Mouse (Mus musculus) frontal cortex, postnatal 36 days (tissue): ENCODE measurements around the gene Dars.

Experiments
- DNase-seq, 2 experiments: peaks; one replicate each; pipeline ENCODE4 v3.0.0; 2022; ENCODE audit warnings: low spot score in 2 of 2

Gene Dars

DNA sequence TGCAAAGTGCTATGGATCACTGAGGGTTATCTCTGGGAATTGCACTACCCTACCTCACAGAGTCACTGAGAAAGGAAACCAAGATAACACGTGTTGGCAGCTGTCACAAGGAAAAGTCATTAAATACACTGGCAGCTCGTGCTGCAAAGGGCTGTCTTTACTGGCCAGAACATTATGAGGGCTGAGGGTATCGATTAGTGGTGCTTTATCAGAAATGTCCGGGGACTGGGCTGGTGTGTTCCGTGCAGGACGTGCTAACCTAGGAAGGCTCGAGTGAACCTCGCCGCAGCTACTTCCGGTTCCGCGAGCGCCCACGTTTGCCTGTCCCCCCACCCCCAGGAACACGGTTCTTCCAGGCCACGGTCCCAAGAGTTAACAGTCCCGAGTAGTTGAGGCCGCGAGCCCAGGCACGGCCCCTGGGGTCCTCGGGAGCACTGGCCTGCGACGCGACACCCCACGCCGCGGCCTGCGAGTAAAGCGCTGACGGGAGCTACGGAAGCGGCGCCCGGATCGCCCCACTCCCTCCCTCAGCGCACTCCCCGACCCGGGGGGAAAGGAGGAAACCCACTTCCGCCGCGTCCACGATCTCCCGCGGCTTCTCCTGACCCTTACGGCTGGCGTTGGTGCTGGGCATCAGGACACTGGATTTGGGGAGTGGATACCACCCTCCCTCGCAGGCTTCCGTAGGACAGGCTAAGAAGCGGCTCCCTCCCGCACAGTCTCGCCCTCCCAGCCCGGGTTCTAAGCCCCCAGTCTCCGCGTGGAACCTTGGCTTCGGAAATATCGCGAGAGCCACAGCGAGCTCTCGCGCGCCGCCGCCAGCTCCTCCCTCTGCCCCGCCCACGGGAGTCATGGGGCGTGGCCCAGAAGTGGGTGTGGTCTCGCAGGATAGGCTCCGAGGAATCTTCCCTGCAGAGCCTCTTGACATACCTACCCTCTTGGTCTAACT lies at the start of gene Dars:
Gene Dars, minus strand, starts transcription at position 785 of the 949 bp plus-strand sequence.
- peak; percentile 84 to 94 for DNase-seq

GRCm38 (mm10) chr1:128466828-128467227 lies 49.7 kb upstream of the Dars start:
- DNase-seq = peak; percentile 21 to 63

DNA sequence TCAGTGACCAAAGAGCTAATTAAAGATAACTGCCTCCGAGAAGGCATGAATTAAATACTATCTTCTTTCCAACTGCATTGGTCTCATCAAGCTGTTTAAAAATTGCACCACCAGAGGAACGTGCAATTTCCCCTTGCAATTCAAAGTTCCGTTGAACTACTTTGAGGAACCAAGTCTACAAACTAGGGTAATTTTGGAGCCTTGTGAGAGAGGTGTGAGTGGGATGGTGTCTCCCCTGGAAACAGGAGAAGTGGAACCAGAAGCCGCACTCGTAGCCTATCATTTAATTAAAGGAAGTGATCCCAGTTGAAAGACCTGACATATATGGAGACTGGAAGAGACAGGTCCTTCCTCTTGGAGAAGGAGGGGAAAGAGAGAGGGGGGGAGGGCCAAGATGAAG lies 46.3 kb upstream of the Dars start:
- DNase-seq = no peak

- DNase-seq = no peak
Measured at GRCm38 (mm10) chr1:128462389-128462788, 45.2 kb upstream of the Dars start.

GRCm38 (mm10) chr1:128460780-128461179 lies 43.6 kb upstream of the Dars start:
- no peak for DNase-seq

GRCm38 (mm10) chr1:128459439-128459838 lies 42.3 kb upstream of the Dars start:
- DNase-seq = no peak

DNA sequence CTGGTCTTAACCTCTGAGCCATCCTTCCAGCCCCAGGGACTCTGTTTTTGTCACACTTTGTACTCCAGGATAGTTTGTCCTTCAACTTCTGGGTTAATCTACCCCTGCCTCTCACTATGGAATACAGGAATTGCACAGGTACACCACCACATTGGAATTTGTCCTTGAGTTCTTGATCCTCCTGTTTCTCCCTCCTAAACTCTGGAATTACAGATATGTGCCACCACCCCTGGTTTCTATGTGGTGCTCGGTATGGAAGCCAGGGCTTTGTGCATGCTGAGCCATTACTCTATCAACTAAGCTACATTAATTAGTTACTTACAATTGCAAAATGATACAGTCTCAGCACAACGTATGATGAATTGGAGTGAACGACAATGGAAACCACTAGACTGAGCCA lies 41.8 kb upstream of the Dars start:
- DNase-seq = no peak

DNA sequence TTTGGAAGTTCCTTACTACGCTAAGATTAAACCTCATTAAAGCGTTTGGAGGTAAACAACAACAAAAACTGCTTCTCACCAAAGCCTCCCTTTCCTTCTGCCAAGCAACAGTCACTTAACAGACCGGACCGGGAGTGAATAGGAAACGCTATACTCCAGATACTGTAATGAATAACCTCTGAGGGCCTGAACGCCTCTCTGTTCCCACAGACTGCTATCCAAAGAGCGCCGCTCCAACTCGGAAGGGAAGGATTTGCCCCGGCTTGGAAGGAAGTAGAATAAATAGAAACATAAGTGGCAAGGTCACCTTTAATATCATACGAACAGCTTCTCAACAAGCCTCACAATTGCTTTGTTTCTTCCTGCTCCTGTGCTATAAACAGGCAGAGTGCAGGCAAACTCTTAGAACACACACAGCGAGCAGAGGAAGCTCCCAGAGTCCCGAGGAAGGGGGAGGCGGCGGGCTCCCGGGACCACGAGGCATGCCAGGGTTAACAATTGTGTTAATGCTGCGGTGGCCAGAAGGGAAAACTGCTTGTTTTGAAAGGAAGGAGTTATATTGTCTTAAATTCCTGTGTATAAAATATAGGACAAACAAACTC lies 39.8 kb upstream of the Dars start:
- DNase-seq = no peak

DNA sequence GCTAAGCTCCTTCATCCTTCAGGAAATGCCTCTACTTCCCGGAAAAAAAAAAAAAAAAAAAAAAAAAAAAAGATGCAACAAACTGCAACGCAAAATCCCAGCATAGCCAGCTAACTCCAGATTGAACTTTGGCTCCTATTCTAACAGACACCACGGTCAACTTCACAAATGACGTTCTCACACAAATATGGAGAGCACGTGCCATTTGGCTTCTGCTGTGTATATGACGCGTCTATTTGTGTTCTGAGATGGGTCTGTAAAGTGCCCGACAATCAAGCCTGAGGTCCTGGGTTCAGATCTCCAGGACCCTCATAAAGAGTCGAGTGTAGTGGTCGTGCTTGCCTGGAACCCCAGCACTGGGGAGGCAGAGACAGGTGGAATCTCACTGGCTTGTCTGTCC lies 39.1 kb upstream of the Dars start:
- DNase-seq = no peak

- no peak for DNase-seq
Measured at GRCm38 (mm10) chr1:128452210-128452609, 35.0 kb upstream of the Dars start.

- DNase-seq = no peak
Measured at GRCm38 (mm10) chr1:128451183-128451582, 34.0 kb upstream of the Dars start.

GRCm38 (mm10) chr1:128447206-128447902 lies 30.2 kb upstream of the Dars start:
- no peak for DNase-seq

GRCm38 (mm10) chr1:128443890-128444839 lies 27.0 kb upstream of the Dars start:
- DNase-seq = no peak

GRCm38 (mm10) chr1:128441129-128441473 lies 23.9 kb upstream of the Dars start:
- DNase-seq = peak in 1 of 2 experiments; percentile 39

DNA sequence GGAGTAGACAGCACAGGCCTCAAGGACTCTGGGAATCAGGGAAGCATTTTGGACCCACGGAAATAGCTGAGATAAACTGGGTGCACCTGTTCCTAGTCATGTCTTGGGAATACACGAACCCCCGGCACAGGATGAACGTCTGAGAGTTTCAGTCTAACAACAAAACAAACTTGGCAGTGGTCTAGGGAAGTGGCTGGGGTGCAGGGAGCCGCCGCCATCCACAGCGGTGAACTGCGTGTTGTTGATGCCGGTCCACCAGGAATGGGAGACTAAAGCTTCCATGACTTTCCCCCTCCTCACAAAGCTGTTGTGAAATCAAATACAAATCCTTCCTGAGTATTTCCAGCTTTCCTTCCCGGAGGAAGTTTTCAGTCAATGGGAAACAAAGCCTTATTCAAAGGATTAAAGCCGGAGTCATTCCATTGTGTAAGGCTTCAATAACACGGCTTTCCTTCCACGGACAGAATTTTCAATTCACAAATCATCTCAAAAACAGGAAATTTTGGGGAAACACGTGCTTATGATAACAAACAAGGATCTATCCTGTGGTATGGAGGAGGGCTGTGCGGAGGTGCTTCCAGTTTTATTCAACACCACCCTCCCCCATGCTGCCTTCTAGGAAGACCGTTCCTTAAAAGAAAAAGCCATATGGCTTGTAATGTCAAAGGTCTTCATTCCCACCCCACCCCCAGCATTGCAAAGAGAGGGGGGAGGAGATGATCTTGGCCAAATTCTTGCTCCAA lies 23.4 kb upstream of the Dars start:
- peak in 1 of 2 experiments; percentile 24 for DNase-seq

GRCm38 (mm10) chr1:128439618-128440017 lies 22.4 kb upstream of the Dars start:
- no peak for DNase-seq

DNA sequence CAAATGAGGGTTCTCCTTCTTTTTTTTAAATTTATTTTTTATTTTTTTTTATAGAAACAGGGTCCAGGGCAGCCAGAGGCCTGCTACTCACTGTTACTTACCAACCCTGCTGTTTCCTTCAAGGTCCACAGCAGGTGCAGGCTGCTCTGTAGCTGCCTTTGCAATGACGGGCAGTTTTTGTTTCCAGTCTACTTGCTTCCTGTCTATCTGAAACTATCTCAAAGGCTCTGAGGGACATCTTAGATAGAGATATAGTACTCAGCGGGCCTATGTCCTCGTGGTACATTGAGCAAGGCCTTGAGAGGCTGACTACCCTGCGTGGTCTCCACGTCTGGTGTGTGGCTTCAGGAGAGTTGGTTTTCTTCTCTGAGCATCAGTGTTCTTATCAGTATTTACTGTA lies 21.4 kb upstream of the Dars start:
- no peak for DNase-seq

DNA sequence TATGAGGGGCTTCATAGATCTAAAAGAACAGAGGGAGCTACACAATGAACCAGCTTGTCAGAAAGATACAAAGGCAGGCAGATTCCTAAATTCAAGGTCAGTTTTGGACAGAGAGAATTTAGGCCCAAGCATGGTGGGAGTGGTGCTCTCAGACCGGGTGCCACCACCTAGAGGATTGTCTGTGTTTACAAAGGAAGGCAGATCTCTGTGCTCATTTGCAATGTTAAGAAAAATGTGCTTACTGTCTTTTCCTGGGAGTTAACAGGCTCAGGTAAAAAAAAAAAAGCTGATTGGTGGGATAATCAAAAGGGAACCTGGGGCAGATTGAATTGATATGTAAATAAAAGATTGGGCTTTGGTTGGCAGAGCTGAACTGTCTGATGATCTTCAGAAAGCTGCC lies 20.1 kb upstream of the Dars start:
- DNase-seq = no peak

DNA sequence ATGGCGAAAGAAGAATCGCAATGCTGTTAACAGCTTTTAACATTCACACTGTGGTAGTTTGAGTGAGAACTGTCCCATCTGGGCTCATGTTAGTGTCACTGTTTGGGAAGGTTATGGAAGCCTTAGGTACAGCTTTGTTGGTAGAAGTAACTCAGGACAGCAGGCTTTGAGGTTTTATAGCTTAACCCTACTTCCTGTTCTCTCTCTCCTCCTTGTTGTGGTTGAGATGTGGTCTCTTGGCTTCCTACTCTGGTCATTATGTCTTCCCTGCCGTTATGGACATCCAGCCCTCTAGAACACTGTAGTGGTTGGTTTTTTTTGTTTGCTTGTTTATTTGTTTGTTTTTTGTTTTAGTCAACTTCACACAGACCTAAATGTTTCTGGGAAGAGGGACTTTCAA lies 18.8 kb upstream of the Dars start:
- DNase-seq = no peak

- no peak for DNase-seq
Measured at GRCm38 (mm10) chr1:128435551-128435950, 18.4 kb upstream of the Dars start.

- no peak for DNase-seq
Measured at GRCm38 (mm10) chr1:128424928-128425327, 7.8 kb upstream of the Dars start.
